Mouse (Mus musculus): ENCODE data around the gene Rhot2. TPM values are rescaled to one million over a fixed set of nuclear protein-coding genes. Genes with fewer than 3 reads are reported as not detected.
A peak's percentile ranks its signal among the peaks of the same experiment; 100 is the strongest.
"Not testable (repeated sequence)": the region's sequence is repeated elsewhere in the genome, so short reads cannot be mapped to it uniquely, and the experiment has no call there.

The Rhot2 gene
- total RNA-seq, 2 experiments from 2014 or later, result 9.8 to 19.7 TPM

GRCm38 (mm10) chr17:25875171-25876136, 30.8 kb upstream of the Rhot2 start:
- peak; percentile 84 for ATAC-seq (replicated peaks; ENCODE audit: low FRiP score, poor library complexity, severe bottlenecking)

GRCm38 (mm10) chr17:25874721-25875170, 30.1 kb upstream of the Rhot2 start, which contains the start of gene Mettl26:
Mettl26 (plus strand) TSS chr17:25875074.
- ATAC-seq (replicated peaks; ENCODE audit: low FRiP score, poor library complexity, severe bottlenecking), result peak; percentile 71

DNA sequence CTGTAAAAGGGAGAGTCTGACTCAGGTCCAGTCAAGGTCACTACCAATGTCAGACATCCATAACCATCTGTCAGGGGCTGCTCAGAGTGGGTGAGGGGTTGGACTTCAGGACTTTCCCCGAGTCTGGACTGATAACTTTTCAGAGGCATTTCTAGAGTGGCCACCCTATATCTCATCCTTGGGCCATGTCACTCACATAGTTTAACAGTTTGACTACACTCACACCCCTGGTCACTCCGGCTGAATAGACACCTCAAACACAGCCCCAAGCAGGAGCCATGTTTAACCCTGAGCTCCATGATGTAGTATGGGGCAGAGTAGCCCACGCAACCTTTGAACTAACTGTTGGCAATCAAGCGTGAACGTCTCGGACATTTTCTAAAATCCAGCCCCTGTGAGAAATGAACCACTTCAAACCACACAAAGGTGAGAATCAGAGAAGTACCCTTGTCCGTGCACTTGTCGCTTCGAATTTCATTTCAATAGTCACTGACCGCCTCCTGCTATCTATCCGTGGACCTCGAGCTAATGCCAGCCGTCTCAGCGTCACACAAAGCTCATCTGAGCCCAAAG, 29.6 kb upstream of the Rhot2 start:
- ATAC-seq (replicated peaks; ENCODE audit: low FRiP score, poor library complexity, severe bottlenecking), result no peak

DNA sequence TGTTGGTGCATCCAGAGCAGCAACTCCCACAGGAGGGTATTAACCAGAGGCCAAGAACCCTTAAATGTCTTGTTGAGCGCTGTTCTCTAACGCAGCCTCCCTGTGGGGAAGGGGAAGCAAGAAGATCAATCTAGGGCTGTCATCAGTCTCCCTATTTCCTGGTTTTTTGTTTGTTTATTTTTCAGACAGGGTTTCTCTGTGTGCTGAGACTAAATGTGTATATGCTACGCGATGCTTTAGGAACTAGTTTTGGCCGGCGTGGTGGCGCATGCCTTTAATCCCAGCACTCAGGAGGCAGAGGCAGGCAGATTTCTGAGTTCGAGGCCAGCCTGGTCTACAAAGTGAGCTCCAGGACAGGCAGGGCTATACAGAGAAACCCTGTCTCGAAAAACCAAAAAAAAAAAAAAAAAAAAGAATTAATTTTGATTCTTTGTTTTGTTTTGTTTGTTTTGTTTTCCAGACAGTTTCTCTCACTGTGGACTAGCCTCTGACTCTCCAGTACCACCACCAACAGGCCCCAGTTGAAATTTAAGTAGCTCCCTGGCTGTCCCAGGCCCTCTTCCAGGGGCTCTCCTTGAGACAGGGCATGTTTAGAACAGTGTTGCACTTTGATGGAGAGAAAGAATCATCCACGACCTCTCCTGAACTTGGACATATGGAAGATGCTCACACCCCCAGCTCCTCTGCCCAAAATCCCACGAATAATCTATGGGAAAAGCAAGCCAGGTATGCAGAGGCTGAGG, 28.9 kb upstream of the Rhot2 start:
- no peak for ATAC-seq (replicated peaks; ENCODE audit: low FRiP score, poor library complexity, severe bottlenecking)

DNA sequence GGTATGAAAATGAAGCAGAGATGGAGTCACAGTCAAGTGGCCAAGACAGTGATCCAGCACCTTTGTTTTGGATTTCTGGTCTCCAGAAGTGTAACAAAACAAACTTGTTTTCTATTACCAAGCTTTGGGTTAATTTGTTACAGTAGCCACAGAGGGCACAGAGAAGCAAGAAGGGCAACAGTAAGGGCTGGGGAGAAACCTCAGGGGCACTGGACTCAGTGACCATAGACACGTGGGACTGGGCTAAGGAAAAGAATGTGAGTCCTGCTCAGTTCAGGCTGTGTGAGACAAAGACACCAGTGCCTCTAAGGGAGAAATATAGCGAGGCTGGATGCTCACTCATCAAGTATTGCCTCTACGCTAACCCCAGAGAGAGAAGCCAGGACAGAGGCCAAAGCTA, 28.0 kb upstream of the Rhot2 start:
- no peak for ATAC-seq (replicated peaks; ENCODE audit: low FRiP score, poor library complexity, severe bottlenecking)

- ATAC-seq (replicated peaks; ENCODE audit: low FRiP score, poor library complexity, severe bottlenecking), result not testable (repeated sequence)
Observed at GRCm38 (mm10) chr17:25871566-25871965, 26.9 kb upstream of the Rhot2 start.

DNA sequence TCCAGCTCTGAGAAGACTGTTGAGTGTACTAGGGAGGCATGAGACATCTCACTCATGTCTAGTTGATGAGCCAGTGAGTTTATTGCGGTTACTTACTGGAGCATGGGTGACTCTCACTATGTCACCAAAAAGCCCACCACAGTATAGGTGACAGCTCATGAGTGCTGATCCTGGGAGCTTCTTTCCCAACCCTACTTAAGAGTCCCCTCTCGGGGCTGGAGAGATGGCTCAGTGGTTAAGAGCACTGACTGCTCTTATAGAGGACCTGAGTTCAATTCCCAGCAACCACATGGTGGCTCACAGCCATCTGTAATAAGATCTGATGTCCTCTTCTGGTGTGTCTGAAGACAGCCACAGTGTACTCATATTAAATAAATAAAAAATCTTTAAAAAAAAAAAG, 25.3 kb upstream of the Rhot2 start:
- no peak for ATAC-seq (replicated peaks; ENCODE audit: low FRiP score, poor library complexity, severe bottlenecking)

DNA sequence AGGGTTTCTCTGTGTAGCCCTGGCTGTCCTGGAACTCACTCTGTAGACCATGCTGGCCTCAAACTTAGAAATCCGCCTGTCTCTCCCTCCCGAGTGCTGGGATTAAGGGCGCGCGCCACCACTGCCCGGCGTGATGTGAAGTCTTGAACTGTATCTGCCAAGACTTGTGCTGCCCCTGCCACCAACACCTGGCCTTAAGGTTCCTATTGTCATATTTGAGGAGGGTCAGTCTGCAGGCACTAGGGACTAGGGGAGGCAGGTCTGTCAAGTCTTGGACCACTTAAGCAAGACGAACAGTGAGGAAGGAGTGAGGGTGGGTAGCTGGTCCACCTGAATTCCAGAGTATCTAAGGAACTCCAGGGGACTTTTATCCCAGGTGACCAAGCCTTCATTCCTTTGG, 24.8 kb upstream of the Rhot2 start:
- no peak for ATAC-seq (replicated peaks; ENCODE audit: low FRiP score, poor library complexity, severe bottlenecking)

GRCm38 (mm10) chr17:25868601-25869191, 24.0 kb upstream of the Rhot2 start, which contains the start of gene Mcrip2:
Mcrip2 (minus strand) TSS chr17:25868764.
- ATAC-seq (replicated peaks; ENCODE audit: low FRiP score, poor library complexity, severe bottlenecking), result no peak

DNA sequence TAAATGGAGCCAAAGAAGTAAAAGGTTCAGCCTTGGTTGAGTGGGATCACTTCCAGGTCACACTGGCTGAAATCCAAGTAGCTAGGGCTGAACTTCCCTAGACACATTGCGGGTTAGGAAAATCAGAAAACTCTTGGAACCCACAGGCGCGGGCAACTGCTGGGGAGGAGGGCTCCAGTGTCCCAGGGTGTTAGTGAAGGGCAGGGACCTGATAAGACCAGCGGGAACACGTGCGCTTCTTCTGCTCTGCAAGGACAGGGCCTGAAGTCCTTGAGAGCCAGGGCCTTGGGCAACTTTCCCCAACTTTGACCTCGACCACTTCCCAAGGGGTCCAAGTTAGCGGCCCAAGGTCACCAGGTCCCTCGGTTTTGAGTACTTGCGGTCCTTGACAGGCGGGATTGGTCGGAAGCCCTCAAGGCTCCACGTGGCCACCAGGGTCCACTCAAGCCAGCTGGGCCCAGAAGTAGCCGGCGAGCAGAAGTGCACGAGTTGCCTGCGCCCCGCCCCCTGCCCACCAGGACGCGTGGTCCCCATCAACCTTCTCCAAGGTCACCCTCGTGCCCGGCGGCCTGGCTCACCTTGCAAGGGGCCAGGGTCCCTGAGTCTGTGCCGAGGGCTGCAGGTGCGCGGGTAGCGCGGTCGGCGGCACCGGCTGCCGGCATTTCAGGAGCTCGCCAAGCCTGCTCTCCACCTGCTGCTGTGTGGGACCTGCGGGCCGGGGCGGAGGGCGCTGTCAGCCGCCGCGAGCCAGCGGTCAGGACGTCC, 23.4 kb upstream of the Rhot2 start:
- ATAC-seq (replicated peaks; ENCODE audit: low FRiP score, poor library complexity, severe bottlenecking), result 0 out of 2 replicates have a peak, but pooled peaks have one; percentile 15

DNA sequence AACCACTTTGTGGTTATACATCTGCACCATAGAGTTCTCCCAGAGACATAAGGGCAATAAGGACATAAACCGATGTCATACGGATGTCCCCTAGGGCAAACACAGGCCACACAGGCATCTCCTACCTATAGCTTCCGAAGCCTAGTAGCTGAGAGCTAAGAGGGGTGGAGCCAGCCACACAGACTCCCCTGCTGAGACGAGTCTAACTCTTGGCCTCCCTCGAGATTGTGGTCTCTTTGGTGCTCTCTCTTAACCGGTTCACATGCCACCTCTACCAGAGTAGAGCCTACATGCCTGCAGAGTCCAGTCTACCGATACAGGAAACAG, 22.8 kb upstream of the Rhot2 start:
- no peak for ATAC-seq (replicated peaks; ENCODE audit: low FRiP score, poor library complexity, severe bottlenecking)

DNA sequence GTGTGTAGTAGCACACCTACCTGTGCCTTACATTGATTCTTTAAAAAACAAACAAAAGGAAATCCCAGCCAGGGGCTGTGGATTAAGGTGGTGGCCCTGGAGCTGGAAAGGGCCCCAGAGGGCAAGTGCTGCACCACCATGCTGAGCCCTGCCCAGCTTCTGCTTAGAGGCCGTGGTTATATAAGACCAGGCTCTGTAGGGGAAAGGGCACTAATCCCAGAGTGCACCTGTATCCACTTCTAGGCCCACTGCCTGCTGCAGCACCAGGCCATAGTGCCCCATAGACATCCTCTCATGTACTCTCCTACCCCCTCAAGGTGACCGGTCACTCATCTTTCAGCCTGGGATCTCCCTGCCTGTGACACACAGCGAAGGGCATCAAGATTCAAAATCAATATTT, 21.5 kb upstream of the Rhot2 start:
- ATAC-seq (replicated peaks; ENCODE audit: low FRiP score, poor library complexity, severe bottlenecking), result no peak

DNA sequence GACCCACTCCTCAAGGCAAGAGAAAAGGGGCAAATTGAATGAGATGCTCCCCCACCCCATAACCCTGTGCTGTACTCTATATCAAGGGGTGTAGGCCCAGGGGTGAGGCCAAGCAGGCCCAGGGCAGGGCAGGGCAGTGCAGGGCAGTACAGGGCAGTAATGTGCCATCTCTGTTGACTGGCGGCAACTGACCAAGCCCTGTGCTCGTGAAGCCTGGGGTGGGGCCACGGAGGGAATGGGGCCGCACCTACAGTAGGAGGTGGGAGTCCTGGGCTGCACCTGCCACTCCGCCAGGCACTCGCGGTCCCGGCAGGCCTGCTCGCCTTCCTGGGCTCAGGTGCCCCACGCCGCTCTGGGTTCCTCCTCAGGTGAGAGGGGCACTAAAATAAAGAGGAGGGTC, 20.6 kb upstream of the Rhot2 start:
- no peak for ATAC-seq (replicated peaks; ENCODE audit: low FRiP score, poor library complexity, severe bottlenecking)

DNA sequence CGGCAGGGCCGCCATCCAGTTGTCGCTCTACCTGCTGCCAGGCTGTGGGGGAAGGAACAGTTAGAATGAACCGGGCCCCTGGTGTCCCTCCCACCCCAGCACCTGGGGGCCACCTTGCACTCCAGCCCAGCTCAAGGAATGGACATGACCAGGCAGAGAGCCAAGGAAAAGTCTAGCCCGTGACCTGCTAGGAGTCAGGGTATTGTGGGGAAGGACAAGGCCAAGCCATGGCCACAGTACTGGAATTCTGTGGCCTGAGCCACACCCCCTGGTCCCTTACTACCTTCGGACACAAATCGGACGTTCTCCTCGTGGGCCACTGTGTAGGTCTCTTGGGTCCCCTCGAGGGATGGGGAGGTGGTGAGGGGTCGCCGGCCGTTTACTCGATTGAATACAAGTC, 19.7 kb upstream of the Rhot2 start:
- ATAC-seq (replicated peaks; ENCODE audit: low FRiP score, poor library complexity, severe bottlenecking), result no peak

- ATAC-seq (replicated peaks; ENCODE audit: low FRiP score, poor library complexity, severe bottlenecking), result no peak
Observed at GRCm38 (mm10) chr17:25863681-25864080, 19.0 kb upstream of the Rhot2 start.

DNA sequence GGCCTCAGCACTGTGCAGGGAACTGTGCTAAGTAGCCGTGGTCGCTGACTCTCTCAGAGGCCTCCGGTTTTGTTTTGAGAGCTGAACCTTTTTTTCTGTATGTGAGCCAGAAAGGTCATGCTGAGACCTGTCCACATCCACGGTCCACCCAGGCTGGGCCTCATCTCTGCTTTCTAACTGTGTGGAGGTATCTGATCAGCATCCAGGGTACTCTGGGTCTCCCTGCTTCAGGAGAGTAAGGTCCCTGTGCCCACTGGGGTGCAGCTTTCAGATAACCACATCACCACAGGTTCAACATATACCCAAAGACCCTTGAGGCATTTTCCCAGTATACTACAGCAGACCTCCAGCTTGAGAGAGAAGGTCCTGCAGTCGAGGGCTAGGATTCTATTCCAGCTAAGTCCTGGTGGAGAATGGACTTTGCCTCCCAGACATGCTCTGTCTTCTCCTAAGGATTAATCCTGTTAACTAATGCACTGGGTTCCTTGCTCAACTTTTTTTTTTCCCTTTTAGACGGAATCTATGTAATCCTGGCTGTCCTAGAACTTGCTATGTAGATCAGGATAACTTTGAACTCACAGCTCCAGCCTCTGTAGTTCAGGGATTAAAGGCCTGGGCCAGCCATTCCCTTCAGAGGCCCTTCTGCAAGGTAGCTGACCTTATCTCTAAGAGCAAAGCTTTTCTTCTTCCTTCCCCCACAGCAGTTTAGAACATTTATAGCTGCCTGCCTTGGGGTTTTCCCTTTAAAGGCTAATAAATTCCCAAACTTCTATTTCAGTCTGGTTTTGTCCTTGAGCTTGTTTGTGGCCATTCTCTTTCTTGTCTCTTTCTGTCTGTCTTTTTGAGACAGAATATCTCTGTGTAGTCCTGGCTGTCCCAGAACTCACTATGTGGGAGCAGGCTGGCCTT, 17.3 kb upstream of the Rhot2 start:
- no peak for ATAC-seq (replicated peaks; ENCODE audit: low FRiP score, poor library complexity, severe bottlenecking)

DNA sequence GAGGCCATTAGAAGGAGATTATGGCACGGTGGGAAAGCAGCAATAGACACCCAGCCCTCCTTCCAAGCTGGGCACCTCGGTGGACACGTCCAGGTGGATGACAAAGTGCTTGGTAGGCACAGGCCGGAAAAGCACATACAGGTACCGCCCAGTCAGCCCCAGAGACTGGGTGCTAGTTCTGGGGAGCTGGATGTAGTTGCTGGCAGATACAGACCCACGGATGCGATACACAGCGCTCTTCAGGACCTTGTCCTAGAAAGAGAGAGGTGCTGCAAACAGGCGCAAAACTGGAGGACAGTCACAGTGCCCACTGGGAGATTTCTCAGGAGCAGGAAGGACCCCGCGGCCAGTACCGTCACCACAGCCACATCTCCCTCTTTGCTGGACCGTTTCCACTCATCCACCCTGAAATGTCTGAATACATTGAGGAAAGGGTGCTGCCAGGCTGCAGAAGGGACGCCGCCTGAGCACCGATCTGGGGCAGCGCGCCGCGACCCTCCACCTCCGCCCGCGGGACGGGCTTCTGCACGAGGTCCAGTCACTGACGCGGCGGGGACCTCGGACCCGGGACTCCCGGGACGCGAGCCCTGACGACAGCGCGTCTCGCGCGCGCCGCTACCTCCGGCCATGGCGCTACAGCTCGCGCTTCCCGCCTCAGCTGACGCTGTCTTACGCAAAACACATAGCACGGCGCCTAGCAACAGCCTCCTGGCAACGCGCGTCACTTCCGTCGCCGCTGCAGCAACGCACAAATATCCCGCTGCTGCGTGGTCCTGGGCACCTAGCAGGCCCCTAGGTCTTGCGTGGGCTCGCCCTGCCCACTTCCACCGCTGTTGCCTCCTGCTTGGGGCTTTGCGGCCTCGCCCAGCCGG, 16.4 kb upstream of the Rhot2 start, which contains the start of gene Wdr90:
Gene Wdr90, minus strand, starts transcription at position 670 of the 872 bp plus-strand sequence.
- ATAC-seq (replicated peaks; ENCODE audit: low FRiP score, poor library complexity, severe bottlenecking), result peak; percentile 94

Data from erythroblast, adult 5-6 weeks (primary cell).